Mouse (Mus musculus) T-helper 1 cell (primary cell): ENCODE data around the gene Gm5861.

Experiments used
- in situ Hi-C: fragments of 300-600 bp; cut with MboI, MseI; formaldehyde crosslinking; loops from one replicate; pipeline ENCODE4 v1.15.1; 2025; ENCODE audit warnings: high pct_unique_total_duplicates

Gm5861 gene

DNA sequence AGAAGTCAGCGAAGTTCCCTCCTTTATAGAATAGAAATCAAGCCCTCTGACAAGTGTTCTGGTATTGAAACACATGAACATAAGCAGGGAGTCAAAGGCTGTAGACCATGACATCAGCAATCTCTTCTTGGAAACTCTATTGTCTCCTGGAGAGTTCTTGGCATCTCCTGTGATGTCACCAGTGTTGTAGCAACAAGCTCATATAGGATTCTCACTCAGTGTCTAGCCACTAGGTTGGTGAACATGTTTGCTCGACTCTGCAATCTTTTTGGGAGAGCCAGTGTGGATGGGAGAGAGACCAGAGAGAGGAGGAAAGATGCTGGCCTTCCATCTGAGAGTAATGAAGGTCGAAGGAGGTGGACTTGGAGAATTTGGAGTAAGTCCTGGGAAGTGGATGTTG lies at the start of gene Gm5861:
TSS of gene Gm5861 (plus strand) at position 301 of the 400 bp plus-strand sequence.
- in situ Hi-C loops = loop anchor here (10.0 to 25.0 kb wide), 3 partner anchors 145 to 505 kb away; partner anchors contain the start of genes Gm8906 and Gm8922

DNA sequence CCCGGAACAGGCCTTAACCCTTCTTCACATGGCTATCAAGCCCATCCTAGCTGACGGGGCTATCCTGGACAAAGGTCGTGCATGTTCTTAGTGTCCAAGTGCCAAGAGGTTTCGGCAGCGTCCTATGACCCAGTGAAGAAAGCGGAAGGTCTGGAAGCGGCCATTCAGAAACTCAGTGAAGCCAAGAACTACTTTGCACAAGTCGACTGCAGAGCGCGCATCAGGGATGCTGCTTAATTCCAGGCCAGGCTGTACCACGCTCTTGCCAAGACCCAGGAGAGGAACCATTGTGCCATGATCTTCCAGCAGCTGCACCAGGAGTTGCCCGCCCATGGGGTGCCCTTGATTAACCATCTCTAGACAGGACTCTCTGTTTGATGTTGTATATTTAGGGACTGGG lies 44.8 kb upstream of the Gm5861 start:
- in situ Hi-C loops = loop anchor here (5.0 to 10.0 kb wide), 2 partner anchors 717 to 789 kb away; no protein-coding TSS in a partner anchor
